Comparison of ENCODE assay signal across 9 mouse cellular contexts in genomic region chrX:6172136-6172822, GRCm38 (mm10). TPM values are rescaled to one million over a fixed set of nuclear protein-coding genes. Genes with fewer than 3 reads are reported as not detected.
DNase-seq lines count a peak whose midpoint lies in the region; ATAC-seq and TF ChIP-seq lines count a peak whose summit lies in the region.
"Not testable (repeated sequence)": the region's sequence is repeated elsewhere in the genome, so short reads cannot be mapped to it uniquely, and the experiment has no call there.
"Had no signal": no experiment of that assay in that cellular context is flagged by ENCODE, and none has a peak within 500 bp of the region (broad histone marks: within the 10 kb centered on the region; RNA-seq: fewer than 3 reads in every experiment).

No protein-coding gene starts in this region.

- WGBS in forebrain, embryonic 14.5 days, result 47% methylated on average over 14 of the region's 64 CpGs
- 19% methylated on average over 3 of the region's 64 CpGs for WGBS in heart, postnatal 0 days
- WGBS in kidney, adult 2 months, result 6% methylated on average over 9 of the region's 64 CpGs
- 3% methylated on average over 12 of the region's 64 CpGs for WGBS in limb, embryonic 15.5 days
- 31% methylated on average over 29 of the region's 64 CpGs for WGBS in midbrain, embryonic 15.5 days
- 15% methylated on average over 18 of the region's 64 CpGs for WGBS in stomach, embryonic 15.5 days

- not testable (repeated sequence) for TF ChIP-seq CTCF in heart, postnatal 0 days (IDR thresholded peaks at IDR 0.05; ENCODE audit: low read depth); kidney, adult 2 months (conservative IDR thresholded peaks at IDR 0.05; ENCODE audit: insufficient read depth, insufficient read length, low read depth, low read length)

- H3K4me3 ChIP-seq in forebrain, embryonic 14.5 days (ENCODE audit: low read depth, low read length), result peak overlapping the region; percentile 29
- peak overlapping the region; percentile 11 for H3K4me3 ChIP-seq in heart, postnatal 0 days (ENCODE audit: low read depth, low read length)
- not testable (repeated sequence) for H3K4me3 ChIP-seq in kidney, adult 2 months (ENCODE audit: insufficient read depth, low read depth, low read length)
- peak overlapping the region; percentile 32 for H3K4me3 ChIP-seq in limb, embryonic 15.5 days
- peak overlapping the region; percentile 38 for H3K4me3 ChIP-seq in midbrain, embryonic 15.5 days
- H3K4me3 ChIP-seq in stomach, embryonic 15.5 days (replicated peaks), result peak overlapping the region; percentile 25

- ATAC-seq in forebrain, embryonic 14.5 days, result peak; percentile 68
- ATAC-seq in heart, postnatal 0 days (ENCODE audit: insufficient read depth, low read depth), result peak; percentile 29
- ATAC-seq in limb, embryonic 15.5 days (ENCODE audit: insufficient number of reproducible peaks, low FRiP score, low TSS enrichment, low read depth), result 0 out of 2 replicates have a peak, but pooled peaks have one; percentile 24
- peak; percentile 78 for ATAC-seq in midbrain, embryonic 15.5 days (replicated peaks)
- ATAC-seq in stomach, embryonic 15.5 days (ENCODE audit: insufficient read depth, low FRiP score, low read depth), result peak; percentile 70; the same call in 1 of the 2 replicates

- TF ChIP-seq EP300 in heart, postnatal 0 days (IDR thresholded peaks at IDR 0.05; ENCODE audit: low read depth), result not testable (repeated sequence)

- H3K4me2 ChIP-seq in forebrain, embryonic 14.5 days (ENCODE audit: low read length), result peak overlapping the region; percentile 45; the same call in 1 of the 2 replicates
- H3K4me2 ChIP-seq in heart, postnatal 0 days (ENCODE audit: low read depth, low read length), result peak overlapping the region; percentile 40
- H3K4me2 ChIP-seq in limb, embryonic 15.5 days, result peak overlapping the region; percentile 31
- peak overlapping the region; percentile 32; the same call in 1 of the 2 replicates for H3K4me2 ChIP-seq in midbrain, embryonic 15.5 days
- H3K4me2 ChIP-seq in stomach, embryonic 15.5 days, result peak overlapping the region; percentile 43

- not testable (repeated sequence) for H3K9me3 ChIP-seq in forebrain, embryonic 14.5 days (replicated peaks; ENCODE audit: control insufficient read depth, low read length); heart, postnatal 0 days (replicated peaks; ENCODE audit: control insufficient read depth, low read length); limb, embryonic 15.5 days; midbrain, embryonic 15.5 days; stomach, embryonic 15.5 days

- DNase-seq in ES-CJ7 (ENCODE audit: low read depth, low spot score), result peak; percentile 0
- DNase-seq in cerebellum, postnatal 25 days, result peak; percentile 12 to 27
- DNase-seq in forebrain, embryonic 14.5 days (ENCODE audit: low spot score); heart, postnatal 0 days (ENCODE audit: low spot score): not testable (repeated sequence)
- peak; percentile 0 for DNase-seq in kidney, adult 2 months

- not testable (repeated sequence) for TF ChIP-seq POLR2A in kidney, adult 2 months (IDR thresholded peaks at IDR 0.05; ENCODE audit: low read depth, low read length)

- not testable (repeated sequence) for H3K36me3 ChIP-seq in forebrain, embryonic 14.5 days (ENCODE audit: control insufficient read depth, insufficient read depth, low read length); heart, postnatal 0 days (replicated peaks; ENCODE audit: control insufficient read depth, insufficient read depth, low read length); kidney, adult 2 months (ENCODE audit: control insufficient read depth, insufficient read depth, low read length); limb, embryonic 15.5 days; midbrain, embryonic 15.5 days (replicated peaks); stomach, embryonic 15.5 days

- H3K27me3 ChIP-seq in forebrain, embryonic 14.5 days (replicated peaks; ENCODE audit: control insufficient read depth, insufficient read depth, low read length); heart, postnatal 0 days (ENCODE audit: control insufficient read depth, insufficient read depth, low read length); kidney, adult 2 months (replicated peaks; ENCODE audit: control insufficient read depth, insufficient read depth, low read length); limb, embryonic 15.5 days; midbrain, embryonic 15.5 days (replicated peaks); stomach, embryonic 15.5 days (replicated peaks): not testable (repeated sequence)

- not testable (repeated sequence) for H3K4me1 ChIP-seq in forebrain, embryonic 14.5 days (ENCODE audit: control insufficient read depth, insufficient read depth, low read length); heart, postnatal 0 days (ENCODE audit: control insufficient read depth, insufficient read depth); kidney, adult 2 months (ENCODE audit: control insufficient read depth, insufficient read depth, low read length); limb, embryonic 15.5 days; midbrain, embryonic 15.5 days; stomach, embryonic 15.5 days

- peak overlapping the region; percentile 21; the same call in 1 of the 2 replicates for H3K27ac ChIP-seq in forebrain, embryonic 14.5 days (ENCODE audit: low read depth, low read length)
- not testable (repeated sequence) for H3K27ac ChIP-seq in heart, postnatal 0 days (ENCODE audit: low read depth); kidney, adult 2 months (ENCODE audit: insufficient read depth, low read depth, low read length); limb, embryonic 15.5 days; stomach, embryonic 15.5 days
- peak overlapping the region; percentile 78 for H3K27ac ChIP-seq in midbrain, embryonic 15.5 days

- H3K9ac ChIP-seq in forebrain, embryonic 14.5 days (ENCODE audit: low read length); heart, postnatal 0 days (replicated peaks; ENCODE audit: low read depth, low read length); limb, embryonic 15.5 days; stomach, embryonic 15.5 days: not testable (repeated sequence)
- H3K9ac ChIP-seq in midbrain, embryonic 15.5 days, result peak overlapping the region; percentile 35; the same call in 1 of the 2 replicates

RNA-seq across cellular contexts. Expression of gene Nudt10, which starts 0.5 kb away (rescaled TPM):
- 52.5 and 64.9 TPM in 2 replicates for polyA plus RNA-seq in forebrain, embryonic 14.5 days (2014; fragmentation: Nextera tagmentation; extraction: Ambion mirVana)
- total RNA-seq in heart, postnatal 0 days (2014; rRNA removed; ENCODE audit: low replicate concordance), result 1.1 and 1.8 TPM in 2 replicates
- 1.6 and 1.7 TPM in 2 replicates for polyA plus RNA-seq in heart, postnatal 0 days (2015; fragmentation: Nextera tagmentation; extraction: Ambion mirVana)
- polyA plus RNA-seq in kidney, adult 2 months (2012; rRNA removed), result 0.41 and 0.86 TPM in 2 replicates
- 3.0 and 4.4 TPM in 2 replicates for polyA plus RNA-seq in limb, embryonic 15.5 days (2015; fragmentation: Nextera tagmentation; extraction: Ambion mirVana)
- 57.8 and 64.1 TPM in 2 replicates for polyA plus RNA-seq in midbrain, embryonic 15.5 days (2015; fragmentation: Nextera tagmentation; extraction: Ambion mirVana)
- 4.5 and 4.9 TPM in 2 replicates for polyA plus RNA-seq in stomach, embryonic 15.5 days (2015; fragmentation: Nextera tagmentation; extraction: Ambion mirVana)
- polyA plus RNA-seq: spleen, adult 2 months had no signal

Comparison
In these comparisons a context has a peak if more than half of its experiments do, and no peak if none do; other contexts are left out.
1. ATAC-seq: peak in every context shown above with its lines; median percentile 78 in midbrain, embryonic 15.5 days; 70 in stomach, embryonic 15.5 days; 68 in forebrain, embryonic 14.5 days; 29 in heart, postnatal 0 days; 24 in limb, embryonic 15.5 days.